Mouse (Mus musculus) limb, embryonic 12.5 days (tissue): ENCODE results near the gene Smyd2. TPM values are rescaled to one million over a fixed set of nuclear protein-coding genes. Genes with fewer than 3 reads are reported as not detected.

Experiments used
- polyA plus RNA-seq: library from polyadenylated mRNA; unstranded; fragments of >200 nt; fragmentation: Nextera tagmentation; extraction: Ambion mirVana; gene quantifications from 2 replicates; pipeline ENCODE4 v1.2.1, GENCODE M21; 2016

Gene Smyd2
- polyA plus RNA-seq, 1 experiment from 2014 or later: 74.3 TPM

Other genes starting within 250 kb of the Smyd2 start
- 100 and 101 TPM in 2 replicates for gene Cenpf, start 234.3 kb downstream of the Smyd2 start, polyA plus RNA-seq
- gene Ptpn14, start 194.1 kb downstream of the Smyd2 start, polyA plus RNA-seq: 9.6 and 11.4 TPM in 2 replicates
- gene Prox1, start 248.4 kb upstream of the Smyd2 start, polyA plus RNA-seq: 2.7 and 4.7 TPM in 2 replicates